25 mouse cellular contexts compared by ENCODE assay signal in the genomic region with DNA sequence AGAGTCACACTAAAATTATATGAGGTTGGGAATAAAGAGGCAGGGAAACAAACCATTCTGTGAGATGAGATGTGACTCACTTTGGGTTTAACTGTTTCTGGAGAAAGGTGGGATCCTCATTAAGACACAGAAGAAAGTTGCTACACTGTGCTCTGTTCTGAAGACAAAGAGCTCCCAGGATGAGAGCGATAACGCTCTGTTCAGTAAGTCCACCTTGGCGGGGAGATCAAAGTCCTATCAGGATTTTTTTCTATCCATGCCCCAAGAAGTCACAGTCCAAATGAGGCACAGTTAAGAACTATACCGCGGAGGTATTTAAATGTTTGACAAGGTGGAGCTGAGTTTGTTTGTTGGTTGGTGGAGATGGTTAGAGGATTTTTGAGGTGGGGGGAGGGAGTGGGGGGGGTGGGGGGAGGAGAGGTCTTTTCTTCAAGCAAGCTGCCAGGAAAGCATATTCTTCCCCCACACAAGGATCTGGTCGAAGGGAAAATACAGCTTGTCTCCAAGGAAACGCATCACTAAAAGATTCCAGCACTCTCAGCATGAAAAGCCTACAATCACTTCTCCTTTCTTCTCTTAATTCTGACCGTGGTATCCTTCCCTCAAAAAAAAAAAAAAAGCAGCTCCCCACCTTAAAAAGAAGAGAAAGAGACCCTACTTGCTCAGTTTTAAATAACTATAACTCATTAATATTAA. TPM values are rescaled to one million over a fixed set of nuclear protein-coding genes. Genes with fewer than 3 reads are reported as not detected.
DNase-seq lines count a peak whose midpoint lies in the region; ATAC-seq and TF ChIP-seq lines count a peak whose summit lies in the region.
"Had no signal": no experiment of that assay in that cellular context is flagged by ENCODE, and none has a peak within 500 bp of the region (broad histone marks: within the 10 kb centered on the region; RNA-seq: fewer than 3 reads in every experiment).

No protein-coding gene starts in this region.

- DNase-seq in frontal cortex, postnatal 10 days (ENCODE audit: low spot score in 2 of 2) = no peak
- DNase-seq in layer of hippocampus, adult 2 months (ENCODE audit: low spot score in 2 of 2) = peak in 1 of 2 experiments; percentile 60
- no peak for DNase-seq in layer of hippocampus, adult 8-10 months (ENCODE audit: low spot score in 2 of 2)
- DNase-seq in brain, adult 2 months (ENCODE audit: low read depth, low spot score) = peak; percentile 70
- peak; percentile 34 for DNase-seq in brain, embryonic 18.5 days (ENCODE audit: low read depth, low spot score)
- no peak for DNase-seq in thymus, postnatal 36 days
- DNase-seq: adrenal gland, postnatal 36 days; B cell, adult 2 months; cerebellum, adult 18-20 months; cerebellum, postnatal 14 days; gastrocnemius, postnatal 10 days; kidney, adult 18-20 months; kidney, postnatal 4 days; liver; liver, postnatal 0 days; right cerebral cortex, postnatal 14 days had no signal

- no peak overlapping the region for H3K4me3 ChIP-seq in layer of hippocampus, adult 2 months
- H3K4me3 ChIP-seq: embryonic facial prominence, embryonic 13.5 days; erythroblast, embryonic 14.5 days; limb, embryonic 10.5 days; neural tube, embryonic 12.5 days had no signal

- TF ChIP-seq CTCF in layer of hippocampus, adult 2 months (conservative IDR thresholded peaks at IDR 0.05) = no peak

- H3K27ac ChIP-seq in layer of hippocampus, adult 2 months = peak overlapping the region; percentile 76
- H3K27ac ChIP-seq: embryonic facial prominence, embryonic 13.5 days; hindbrain, postnatal 0 days; limb, embryonic 10.5 days; macrophage; neural tube, embryonic 12.5 days had no signal

- peak; percentile 61; the same call in 1 of the 2 replicates for ATAC-seq in frontal cortex, adult (ENCODE audit: low TSS enrichment)
- ATAC-seq: hindbrain, postnatal 0 days; liver, postnatal 0 days; lung, postnatal 0 days; Patski had no signal

RNA-seq across cellular contexts. Expression of a gene that starts 49.2 kb away (rescaled TPM):
- 100 to 1,000 TPM; 135 to 138 TPM for total RNA-seq in layer of hippocampus, adult 2 months (2021)
- 100 to 1,000 TPM; 119 to 153 (median 135) TPM for total RNA-seq in layer of hippocampus, adult 8-10 months (2022)

Comparison
In these comparisons a context has a peak if more than half of its experiments do, and no peak if none do; other contexts are left out.
1. DNase-seq: peak in brain, adult 2 months (single experiment) and brain, embryonic 18.5 days (single experiment); none in frontal cortex, postnatal 10 days (0 of 2), layer of hippocampus, adult 8-10 months (0 of 2) and thymus, postnatal 36 days (0 of 2).